Mouse (Mus musculus) heart, adult 2 months (tissue): Measurements from ENCODE around the gene Ednrb. TPM values are rescaled to one million over a fixed set of nuclear protein-coding genes. Genes with fewer than 3 reads are reported as not detected.

Source experiments
- DNase-seq, 2 experiments: peaks; one replicate each; pipeline ENCODE4 v3.0.0; 2021
- H3K27ac ChIP-seq: fragments of 200-600 bp; 2 replicates; pipeline ENCODE4 v1.8.1; 2022
- H3K27me3 ChIP-seq: fragments of 200-500 bp; 2 replicates; pipeline ENCODE4 v1.6.1; 2012; ENCODE audit warnings: mild to moderate bottlenecking, low read length, inconsistent platforms, mixed read lengths; ENCODE audit not compliant: control insufficient read depth, insufficient read depth
- H3K36me3 ChIP-seq: fragments of 200-500 bp; 2 replicates; pipeline ENCODE4 v1.6.1; 2012; ENCODE audit warnings: low read length, inconsistent platforms; ENCODE audit not compliant: control insufficient read depth, insufficient read depth
- H3K4me1 ChIP-seq: fragments of 200-500 bp; 2 replicates; pipeline ENCODE4 v1.6.1; 2011; ENCODE audit warnings: low read length; ENCODE audit not compliant: control insufficient read depth, insufficient read depth
- H3K4me3 ChIP-seq: fragments of 200-600 bp; 2 replicates; pipeline ENCODE4 v1.8.1; 2022
- H3K79me2 ChIP-seq: fragments of 200-500 bp; replicated peaks from 2 replicates; pipeline ENCODE4 v1.6.1; 2012; ENCODE audit warnings: mild to moderate bottlenecking, inconsistent platforms, low read length, moderate library complexity, mixed read lengths; ENCODE audit not compliant: control insufficient read depth, insufficient read depth
- H3K9ac ChIP-seq: fragments of 200-500 bp; 2 replicates; pipeline ENCODE4 v1.6.1; 2012; ENCODE audit warnings: low read depth, mild to moderate bottlenecking, control low read depth, inconsistent platforms, low read length, mixed read lengths
- CTCF ChIP-seq: fragments of 200-600 bp; IDR thresholded peaks from 2 replicates; pipeline ENCODE4 v1.8.1; 2022; ENCODE audit warnings: antibody characterized with exemption, mild to moderate bottlenecking, moderate library complexity
- EP300 ChIP-seq: fragments of 200-500 bp; IDR thresholded peaks from 2 replicates; pipeline ENCODE4 v1.6.1; 2011; ENCODE audit warnings: low read depth, low read length, control low read depth; ENCODE audit not compliant: insufficient read depth
- POLR2A ChIP-seq: fragments of 200-500 bp; IDR thresholded peaks from 2 replicates; pipeline ENCODE4 v1.6.1; 2011; ENCODE audit warnings: mild to moderate bottlenecking, low read depth, low read length, control low read depth; ENCODE audit not compliant: insufficient read depth
- WGBS: fragments of 180-500 bp; shearing (Covaris S2); methylation state at CpG from one replicate; pipeline ENCODE4 v1.1.7; 2018; 5-methylcytosine and 5-hydroxymethylcytosine counted together
- intact Hi-C: fragments of 180-260 bp; cut with DNase I; formaldehyde crosslinking; loops from one replicate; pipeline ENCODE4 v1.15.1; 2025
- polyA plus RNA-seq: library from polyadenylated mRNA; depleted of rRNA; stranded (reverse); fragments of >200 nt; gene quantifications from 2 replicates; pipeline ENCODE4 v1.2.3, GENCODE M21; 2012
- total RNA-seq, 2 experiments: library from RNA; stranded (reverse); gene quantifications; 2 replicates each; pipeline ENCODE4 v1.2.3; 2021

Ednrb gene
- total and polyA plus RNA-seq, 3 experiments: 8.0 to 18.6 (median 16.3) TPM

- TF ChIP-seq CTCF: no peak
- no peak for TF ChIP-seq EP300
- no peak for TF ChIP-seq POLR2A
- Histone ChIP-seq H3K4me3 (no peak overlapping the region), H3K27me3 (no peaks in the 10 kb centered on the region), H3K4me1 (peaks cover 2% of the 10 kb centered on the region), H3K36me3 (peaks cover 3% of the 10 kb centered on the region), H3K79me2 (no peaks in the 10 kb centered on the region), H3K9ac (no peak overlapping the region), H3K27ac (peak overlapping the region; percentile 92)
- 58% methylated on average over 7 of the region's 7 CpGs for WGBS
- intact Hi-C loops: loop anchor here (5.0 to 10.0 kb wide), 3 partner anchors 58 to 182 kb away; no protein-coding TSS in a partner anchor
- DNase-seq: no peak
These were observed 742 bp upstream of the Ednrb start for GRCm38 (mm10) chr14:103844944-103845343.

GRCm38 (mm10) chr14:103843371-103844001 is 716 bp downstream of the Ednrb start:
- WGBS: 2% methylated on average over 30 of the region's 30 CpGs

GRCm38 (mm10) chr14:103842896-103843295 is 1.3 kb downstream of the Ednrb start:
- Histone ChIP-seq H3K4me3 (peak overlapping the region; percentile 67), H3K27ac (peak overlapping the region; percentile 92), H3K4me1 (peaks cover 2% of the 10 kb centered on the region), H3K9ac (peak overlapping the region; percentile 50), H3K36me3 (peaks cover 3% of the 10 kb centered on the region), H3K27me3 (no peaks in the 10 kb centered on the region), H3K79me2 (no peaks in the 10 kb centered on the region)
- intact Hi-C loops: loop anchor here (1.0 to 10.0 kb wide), 4 partner anchors 26 to 184 kb away; no protein-coding TSS in a partner anchor
- DNase-seq: no peak
- no peak for TF ChIP-seq CTCF
- no peak for TF ChIP-seq EP300
- no peak for TF ChIP-seq POLR2A
- WGBS: 10% methylated on average over 16 of the region's 16 CpGs

More at GRCm38 (mm10) chr14:103843371-103844001, 716 bp downstream of the Ednrb start:
- TF ChIP-seq CTCF (peak; percentile 39), EP300 (no peak), POLR2A (0 out of 2 replicates have a peak, but pooled peaks have one; percentile 23)
- H3K79me2 ChIP-seq: no peaks in the 10 kb centered on the region
- no peaks in the 10 kb centered on the region for H3K27me3 ChIP-seq
- peak; percentile 75 to 77 for DNase-seq
- intact Hi-C loops: loop anchor here (1.0 to 10.0 kb wide), 4 partner anchors 26 to 184 kb away; no protein-coding TSS in a partner anchor
- H3K4me3 ChIP-seq: peak overlapping the region; percentile 67
- peaks cover 3% of the 10 kb centered on the region for H3K36me3 ChIP-seq
- peak overlapping the region; percentile 92 for H3K27ac ChIP-seq
- H3K4me1 ChIP-seq: peaks cover 2% of the 10 kb centered on the region
- peak overlapping the region; percentile 50 for H3K9ac ChIP-seq

- H3K27ac ChIP-seq: no peak overlapping the region
- peaks cover 5% of the 10 kb centered on the region for H3K36me3 ChIP-seq
- no peak overlapping the region for H3K4me3 ChIP-seq
- no peaks in the 10 kb centered on the region for H3K27me3 ChIP-seq
- no peaks in the 10 kb centered on the region for H3K79me2 ChIP-seq
- DNase-seq: no peak
- peaks cover 5% of the 10 kb centered on the region for H3K4me1 ChIP-seq
- intact Hi-C loops: loop anchor here (5.0 to 10.0 kb wide), 3 partner anchors 53 to 187 kb away; no protein-coding TSS in a partner anchor
- WGBS: 49% methylated on average over 2 of the region's 2 CpGs
- peak overlapping the region; percentile 20; the same call in 1 of the 2 replicates for H3K9ac ChIP-seq
- TF ChIP-seq POLR2A (no peak), CTCF (no peak), EP300 (no peak)
These were observed 3.8 kb downstream of the Ednrb start for GRCm38 (mm10) chr14:103840436-103840835.

GRCm38 (mm10) chr14:103838887-103839286 is 5.3 kb downstream of the Ednrb start:
- Histone ChIP-seq H3K27ac (no peak overlapping the region), H3K4me3 (no peak overlapping the region), H3K79me2 (no peaks in the 10 kb centered on the region), H3K9ac (no peak overlapping the region), H3K4me1 (peaks cover 6% of the 10 kb centered on the region), H3K36me3 (peaks cover 8% of the 10 kb centered on the region), H3K27me3 (no peaks in the 10 kb centered on the region)
- WGBS: 68% methylated on average over 5 of the region's 5 CpGs
- TF ChIP-seq EP300 (no peak), CTCF (no peak), POLR2A (no peak)
- no peak for DNase-seq
- intact Hi-C loops: no loop called here

DNA sequence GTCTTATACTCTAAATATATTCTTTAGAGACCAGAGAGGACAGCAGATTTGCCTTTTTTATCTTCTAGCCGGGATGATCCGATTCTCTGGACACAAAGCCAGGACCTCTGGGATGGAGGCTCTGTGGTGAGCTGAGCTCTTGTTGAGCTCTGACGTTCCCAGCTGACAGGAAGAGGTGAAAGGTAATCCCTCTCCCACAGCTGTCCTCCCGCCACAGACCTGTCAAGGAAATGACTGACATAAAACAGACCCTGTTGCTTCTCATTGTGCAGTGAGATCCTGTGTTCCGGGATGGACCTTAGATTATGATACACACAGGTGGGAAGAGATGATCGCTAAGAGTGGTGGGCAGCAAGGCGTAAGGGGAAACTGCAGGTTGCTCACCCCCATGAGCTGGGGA is 9.6 kb downstream of the Ednrb start:
- peaks cover 6% of the 10 kb centered on the region for H3K4me1 ChIP-seq
- no peaks in the 10 kb centered on the region for H3K27me3 ChIP-seq
- 16% methylated on average over 7 of the region's 7 CpGs for WGBS
- no peak overlapping the region for H3K4me3 ChIP-seq
- TF ChIP-seq EP300: no peak
- no peak for TF ChIP-seq CTCF
- TF ChIP-seq POLR2A: no peak
- peaks cover 9% of the 10 kb centered on the region for H3K36me3 ChIP-seq
- H3K27ac ChIP-seq: peak overlapping the region; percentile 36
- no peak for DNase-seq
- intact Hi-C loops: no loop called here
- H3K9ac ChIP-seq: no peak overlapping the region
- H3K79me2 ChIP-seq: no peaks in the 10 kb centered on the region
